23 mouse cellular contexts compared by ENCODE assay signal in genomic region chr10:89682157-89682556, GRCm38 (mm10).
"Had no signal": no experiment of that assay in that cellular context is flagged by ENCODE, and none has a peak within 500 bp of the region (broad histone marks: within the 10 kb centered on the region; RNA-seq: fewer than 3 reads in every experiment).

No protein-coding gene starts in this region.

- H3K27ac ChIP-seq: heart, embryonic 10.5 days; hindbrain, embryonic 13.5 days; hindbrain, embryonic 15.5 days; hindbrain, postnatal 0 days; kidney, embryonic 15.5 days; kidney, postnatal 0 days; limb, embryonic 10.5 days; limb, embryonic 12.5 days; liver, embryonic 13.5 days had no signal

- H3K9me3 ChIP-seq: heart, embryonic 10.5 days; heart, embryonic 12.5 days; hindbrain, embryonic 13.5 days; hindbrain, embryonic 15.5 days; kidney, embryonic 15.5 days; limb, embryonic 10.5 days; limb, embryonic 12.5 days; liver, embryonic 13.5 days had no signal

- H3K9ac ChIP-seq: forebrain, postnatal 0 days; heart, embryonic 12.5 days; hindbrain, embryonic 13.5 days; hindbrain, embryonic 15.5 days; kidney, embryonic 15.5 days; limb, embryonic 12.5 days; liver, embryonic 13.5 days had no signal

- H3K27me3 ChIP-seq: heart, embryonic 12.5 days; hindbrain, embryonic 13.5 days; hindbrain, embryonic 15.5 days; kidney, embryonic 15.5 days; limb, embryonic 12.5 days; liver, embryonic 13.5 days had no signal

- H3K36me3 ChIP-seq: hindbrain, embryonic 15.5 days; kidney, embryonic 15.5 days had no signal

- DNase-seq: forebrain, postnatal 0 days; gastrocnemius, postnatal 14 days; gastrocnemius, postnatal 36 days; heart, adult 18-20 months; heart, postnatal 10 days; kidney, adult 11 months; kidney, adult 2 months; kidney, adult 9 months; kidney, postnatal 14 days; kidney, postnatal 36 days; layer of hippocampus, adult 9-11 months; layer of hippocampus, postnatal 36 days; liver, embryonic 13.5 days had no signal

- H3K4me2 ChIP-seq: heart, embryonic 12.5 days; hindbrain, embryonic 13.5 days; hindbrain, embryonic 15.5 days; kidney, embryonic 15.5 days; limb, embryonic 12.5 days; liver, embryonic 13.5 days had no signal

- ATAC-seq: forebrain, postnatal 0 days; hindbrain, postnatal 0 days; intestine, embryonic 16.5 days had no signal

- H3K4me3 ChIP-seq: heart, embryonic 10.5 days; heart, embryonic 12.5 days; hindbrain, embryonic 13.5 days; hindbrain, embryonic 15.5 days; kidney, embryonic 15.5 days; limb, embryonic 10.5 days; limb, embryonic 12.5 days; liver, embryonic 13.5 days had no signal
